Mouse (Mus musculus): ENCODE measurements at regions not wholly inside any gene's neighbourhood (a gene's known extent, or its start where the extent isn't known, plus 50 kb on each side); places are given as distances from the start of the nearest gene placed in this dataset.

GRCm38 (mm10) chr10:122386748-122387147 is 61.6 kb upstream of the Avpr1a start:
- DNase-seq (ENCODE audit: low spot score) = no peak

GRCm38 (mm10) chr10:122379661-122380344 is 68.5 kb upstream of the Avpr1a start:
- DNase-seq (ENCODE audit: low spot score) = no peak

- DNase-seq (ENCODE audit: low spot score) = peak; percentile 18
These were observed 105.0 kb upstream of the Avpr1a start for GRCm38 (mm10) chr10:122343291-122343690.

GRCm38 (mm10) chr10:122342356-122342755 is 105.9 kb upstream of the Avpr1a start:
- no peak for DNase-seq (ENCODE audit: low spot score)

GRCm38 (mm10) chr10:122326851-122327250 is 121.4 kb upstream of the Avpr1a start:
- DNase-seq (ENCODE audit: low spot score) = no peak

GRCm38 (mm10) chr10:122318886-122319285 is 129.4 kb upstream of the Avpr1a start:
- no peak for DNase-seq (ENCODE audit: low spot score)

- no peak for DNase-seq (ENCODE audit: low spot score)
These were observed 137.6 kb upstream of the Avpr1a start for GRCm38 (mm10) chr10:122310646-122311193.

GRCm38 (mm10) chr10:122308691-122309090 is 139.6 kb upstream of the Avpr1a start:
- no peak for DNase-seq (ENCODE audit: low spot score)

GRCm38 (mm10) chr10:122302259-122302658 is 146.0 kb upstream of the Avpr1a start:
- no peak for DNase-seq (ENCODE audit: low spot score)

GRCm38 (mm10) chr10:122295921-122296425 is 152.3 kb upstream of the Avpr1a start:
- peak; percentile 7 for DNase-seq (ENCODE audit: low spot score)

- no peak for DNase-seq (ENCODE audit: low spot score)
These were observed 156.7 kb upstream of the Avpr1a start for GRCm38 (mm10) chr10:122291611-122292010.

GRCm38 (mm10) chr10:122291091-122291490 is 157.2 kb upstream of the Avpr1a start:
- DNase-seq (ENCODE audit: low spot score) = no peak

- no peak for DNase-seq (ENCODE audit: low spot score)
These were observed 173.4 kb upstream of the Avpr1a start for GRCm38 (mm10) chr10:122274885-122275284.

- no peak for DNase-seq (ENCODE audit: low spot score)
These were observed 174.1 kb upstream of the Avpr1a start for GRCm38 (mm10) chr10:122274181-122274580.

GRCm38 (mm10) chr10:122264070-122264469 is 166.9 kb upstream of the Rxylt1 start:
- DNase-seq (ENCODE audit: low spot score) = no peak

- no peak for DNase-seq (ENCODE audit: low spot score)
These were observed 162.2 kb upstream of the Rxylt1 start for GRCm38 (mm10) chr10:122259354-122259753.

GRCm38 (mm10) chr10:122258711-122259110 is 161.5 kb upstream of the Rxylt1 start:
- DNase-seq (ENCODE audit: low spot score) = no peak

GRCm38 (mm10) chr10:122231818-122232217 is 134.6 kb upstream of the Rxylt1 start:
- no peak for DNase-seq (ENCODE audit: low spot score)

- peak; percentile 7 for DNase-seq (ENCODE audit: low spot score)
These were observed 133.6 kb upstream of the Rxylt1 start for GRCm38 (mm10) chr10:122230746-122231145.

- no peak for DNase-seq (ENCODE audit: low spot score)
These were observed 128.5 kb upstream of the Rxylt1 start for GRCm38 (mm10) chr10:122225679-122226078.

- DNase-seq (ENCODE audit: low spot score) = no peak
These were observed 125.9 kb upstream of the Rxylt1 start for GRCm38 (mm10) chr10:122223076-122223475.

GRCm38 (mm10) chr10:122217594-122217993 is 120.4 kb upstream of the Rxylt1 start:
- DNase-seq (ENCODE audit: low spot score) = no peak

- DNase-seq (ENCODE audit: low spot score) = no peak
These were observed 102.6 kb upstream of the Rxylt1 start for GRCm38 (mm10) chr10:122199791-122200190.

GRCm38 (mm10) chr10:122197703-122198102 is 100.5 kb upstream of the Rxylt1 start:
- DNase-seq (ENCODE audit: low spot score) = no peak
